Mouse (Mus musculus) lung, embryonic 14.5 days (tissue): ENCODE results near the gene Sult1e1. TPM values are rescaled to one million over a fixed set of nuclear protein-coding genes. Genes with fewer than 3 reads are reported as not detected.
A peak's percentile ranks its signal among the peaks of the same experiment; 100 is the strongest.

ENCODE experiments used
- ATAC-seq: fragments of 200-750 bp; cut with Nextera tagmentation; 2 replicates; pipeline ENCODE4 v1.8.0; 2017; ENCODE audit warnings: mild to moderate bottlenecking, moderate TSS enrichment, moderate library complexity; ENCODE audit not compliant: insufficient read depth
- DNase-seq: peaks from one replicate; pipeline ENCODE4 v3.0.0-alpha.2; 2015
- H3K27ac ChIP-seq: fragments of 300-500 bp; sonication (generic); 2 replicates; pipeline ENCODE4 v1.5.1; 2014; ENCODE audit warnings: low read depth, mild to moderate bottlenecking, moderate library complexity
- H3K27me3 ChIP-seq: fragments of 300-500 bp; sonication (generic); 2 replicates; pipeline ENCODE4 v1.6.1; 2014; ENCODE audit warnings: low read length, control low read depth; ENCODE audit not compliant: insufficient read depth
- H3K36me3 ChIP-seq: fragments of 300-500 bp; sonication (generic); 2 replicates; pipeline ENCODE4 v1.6.1; 2014; ENCODE audit warnings: control low read depth; ENCODE audit not compliant: insufficient read depth
- H3K4me1 ChIP-seq: fragments of 300-500 bp; sonication (generic); 2 replicates; pipeline ENCODE4 v1.6.1; 2014; ENCODE audit warnings: antibody characterized with exemption, control low read depth; ENCODE audit not compliant: insufficient read depth
- H3K4me2 ChIP-seq: fragments of 300-500 bp; sonication (generic); 2 replicates; pipeline ENCODE4 v1.6.1; 2014; ENCODE audit warnings: mild to moderate bottlenecking
- H3K4me3 ChIP-seq: fragments of 300-500 bp; sonication (generic); 2 replicates; pipeline ENCODE4 v1.5.1; 2014; ENCODE audit warnings: low read depth, low read length
- H3K9ac ChIP-seq: fragments of 300-500 bp; sonication (generic); 2 replicates; pipeline ENCODE4 v1.6.1; 2014
- H3K9me3 ChIP-seq: fragments of 300-500 bp; sonication (generic); 2 replicates; pipeline ENCODE4 v1.6.1; 2016; ENCODE audit warnings: low read depth, low read length, control low read depth
- CTCF ChIP-seq: IDR thresholded peaks from 2 replicates; pipeline ENCODE4 v1.5.1; 2016; ENCODE audit warnings: antibody characterized with exemption, low read depth
- WGBS: fragments of 180-500 bp; shearing (Covaris S2); extraction: QIAGEN DNeasy Blood & Tissue Kit; methylation state at CpG from one replicate; pipeline ENCODE4 v1.1.7; 2014; 5-methylcytosine and 5-hydroxymethylcytosine counted together
- microRNA-seq: library from miRNA; unstranded; fragments of <30 nt; microRNA quantifications from one replicate; pipeline ENCODE4, GENCODE M21; 2016; ENCODE audit warnings: borderline number of aligned reads
- polyA plus RNA-seq: library from polyadenylated mRNA; unstranded; fragments of >200 nt; fragmentation: Nextera tagmentation; extraction: Ambion mirVana; gene quantifications from 2 replicates; pipeline ENCODE4 v1.2.1, GENCODE M21; 2014

The Sult1e1 gene
- polyA plus RNA-seq, 1 experiment from 2014 or later, result not detected

DNA sequence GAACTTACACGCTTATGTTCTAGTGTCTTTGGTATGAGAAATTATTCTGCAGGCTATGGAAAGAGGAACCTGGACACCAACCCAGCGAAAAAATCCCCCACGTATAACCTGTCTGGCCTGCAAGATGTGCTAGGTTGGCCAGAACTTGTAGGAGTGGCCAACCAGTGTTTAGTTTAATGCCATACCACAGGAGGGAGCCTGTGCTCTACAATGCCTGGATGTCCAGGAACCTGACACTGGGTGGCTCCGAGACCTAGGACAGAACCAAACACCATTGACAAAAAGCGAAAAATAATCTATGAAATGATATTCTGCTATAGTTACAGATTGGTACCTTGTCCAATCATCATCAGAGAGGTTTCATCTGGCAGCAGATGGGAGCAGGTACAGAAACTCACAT, 31.2 kb downstream of the Sult1e1 start:
- no peak overlapping the region for H3K4me2 ChIP-seq
- no peaks in the 10 kb centered on the region for H3K9me3 ChIP-seq
- H3K9ac ChIP-seq, result no peak overlapping the region
- ATAC-seq, result no peak
- H3K4me1 ChIP-seq, result no peaks in the 10 kb centered on the region
- H3K27me3 ChIP-seq, result no peaks in the 10 kb centered on the region
- 63% methylated on average over 5 of the region's 5 CpGs for WGBS
- DNase-seq, result no peak
- H3K4me3 ChIP-seq, result no peak overlapping the region
- no peak overlapping the region for H3K27ac ChIP-seq
- no peaks in the 10 kb centered on the region for H3K36me3 ChIP-seq
- no peak for TF ChIP-seq CTCF

DNA sequence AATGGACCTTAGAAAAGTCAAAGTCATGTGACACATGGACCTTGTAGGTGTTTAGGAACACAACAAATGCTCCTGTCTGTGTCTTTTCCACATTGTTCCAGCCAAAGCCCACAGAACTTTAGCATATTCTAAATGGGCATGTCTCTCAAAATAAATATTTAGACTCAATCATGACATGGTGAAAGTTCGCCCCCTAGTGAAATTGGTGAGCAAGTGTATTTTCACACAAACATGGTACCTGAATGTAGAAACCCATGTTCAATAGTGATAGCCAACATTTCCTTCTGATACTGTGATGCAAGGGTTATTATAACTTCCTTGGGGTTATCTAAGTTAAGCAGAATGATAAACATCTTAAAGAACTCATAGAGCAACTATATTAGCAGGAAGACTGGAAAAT, 40.5 kb downstream of the Sult1e1 start:
- Histone ChIP-seq H3K4me1 (no peaks in the 10 kb centered on the region), H3K9ac (no peak overlapping the region), H3K27ac (no peak overlapping the region), H3K4me2 (no peak overlapping the region), H3K36me3 (no peaks in the 10 kb centered on the region), H3K4me3 (no peak overlapping the region), H3K9me3 (no peaks in the 10 kb centered on the region), H3K27me3 (no peaks in the 10 kb centered on the region)
- TF ChIP-seq CTCF, result peak; percentile 17; the same call in 1 of the 2 replicates
- WGBS, result 36% methylated on average over 1 of the region's 1 CpGs
- ATAC-seq (no peak), DNase-seq (no peak)

DNA sequence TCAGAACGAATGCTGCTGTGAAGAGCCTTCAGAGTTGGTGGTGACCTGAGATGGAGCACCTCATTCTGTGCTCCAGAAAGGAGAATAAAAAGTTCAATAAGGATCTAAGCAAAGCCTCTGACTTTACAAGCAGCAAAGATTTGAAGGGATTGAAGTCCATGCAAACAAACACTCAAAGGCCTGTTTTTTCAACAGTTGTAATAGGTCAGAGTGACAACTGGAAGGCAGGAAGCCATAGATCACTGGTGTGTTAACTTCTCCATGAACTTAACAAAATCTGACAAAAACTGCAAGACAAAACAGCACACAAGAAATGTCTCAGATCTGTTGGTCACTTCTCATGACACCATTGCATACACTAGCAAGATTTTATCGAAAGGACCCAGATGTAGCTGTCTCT, 53.3 kb downstream of the Sult1e1 start, which contains the start of gene Sult1b1:
Gene Sult1b1 (minus strand): TSS at position 85 of the 400 bp plus-strand sequence.
- Histone ChIP-seq H3K27ac (no peak within 1 kb of the TSS), H3K9ac (no peak within 1 kb of the TSS), H3K36me3 (no peaks in the 10 kb centered on the region), H3K4me1 (no peaks in the 10 kb centered on the region), H3K4me2 (no peak within 1 kb of the TSS), H3K27me3 (no peaks in the 10 kb centered on the region), H3K9me3 (no peaks in the 10 kb centered on the region), H3K4me3 (no peak within 1 kb of the TSS)
- no peak for ATAC-seq
- TF ChIP-seq CTCF, result no peak
- no peak for DNase-seq
- 67% methylated on average over 2 of the region's 2 CpGs for WGBS

DNA sequence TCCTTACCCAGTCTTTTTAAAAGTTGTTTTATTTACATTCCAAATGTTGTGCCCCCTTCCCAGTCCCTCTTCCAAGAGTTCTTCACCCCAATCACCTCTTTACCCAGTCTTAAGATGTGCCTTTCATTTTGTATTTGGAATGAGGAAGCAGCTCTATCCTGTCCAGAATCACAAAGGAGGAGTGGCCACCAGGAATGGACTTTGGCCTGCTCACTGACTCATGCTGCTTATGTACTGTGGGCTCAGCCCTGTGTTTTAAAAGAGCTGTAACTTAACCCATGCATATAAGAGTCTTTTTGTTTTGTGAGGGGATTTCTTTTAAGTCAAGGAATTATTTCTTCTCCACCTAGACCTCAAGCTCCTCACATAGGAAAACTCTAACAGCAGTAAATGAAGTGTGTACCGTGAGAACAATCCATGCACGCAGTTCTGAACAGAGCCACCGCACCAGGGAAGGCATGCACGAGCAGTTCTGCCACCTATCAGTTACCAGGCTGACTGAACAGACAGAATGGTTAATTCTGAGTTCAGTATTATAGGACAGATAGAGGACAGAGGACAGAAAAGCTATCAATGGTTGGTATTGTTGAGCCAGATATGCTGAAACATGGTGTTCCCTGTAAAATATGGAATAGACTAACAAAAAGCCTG, 55.3 kb downstream of the Sult1e1 start:
- H3K4me3 ChIP-seq, result no peak overlapping the region
- no peak overlapping the region for H3K27ac ChIP-seq
- 79% methylated on average over 4 of the region's 4 CpGs for WGBS
- no peak for DNase-seq
- no peaks in the 10 kb centered on the region for H3K27me3 ChIP-seq
- H3K4me1 ChIP-seq, result no peaks in the 10 kb centered on the region
- no peaks in the 10 kb centered on the region for H3K9me3 ChIP-seq
- no peak overlapping the region for H3K9ac ChIP-seq
- H3K36me3 ChIP-seq, result no peaks in the 10 kb centered on the region
- H3K4me2 ChIP-seq, result no peak overlapping the region
- ATAC-seq, result no peak
- TF ChIP-seq CTCF, result no peak

DNA sequence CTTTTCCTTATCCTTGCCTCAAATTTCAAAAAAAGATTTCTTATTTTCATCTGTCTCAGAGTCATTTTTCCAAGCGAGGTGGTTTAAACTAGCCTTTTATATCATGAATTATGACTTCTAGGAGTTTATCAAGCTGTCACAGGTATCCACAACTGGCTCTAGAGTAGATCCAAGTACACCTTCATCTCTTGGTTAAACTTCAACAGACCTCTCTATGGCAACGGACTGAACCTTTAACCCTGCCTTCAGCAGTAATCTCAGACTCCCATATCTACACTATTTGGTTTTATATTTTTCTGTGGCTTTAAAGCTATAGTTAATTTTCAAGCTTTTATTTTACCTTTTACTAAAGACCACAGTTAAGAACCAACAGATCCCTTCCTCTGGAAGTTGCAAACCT, 59.1 kb downstream of the Sult1e1 start:
- Histone ChIP-seq H3K4me2 (no peak overlapping the region), H3K9me3 (no peaks in the 10 kb centered on the region), H3K9ac (no peak overlapping the region), H3K36me3 (no peaks in the 10 kb centered on the region), H3K4me3 (no peak overlapping the region), H3K4me1 (no peaks in the 10 kb centered on the region), H3K27ac (no peak overlapping the region), H3K27me3 (no peaks in the 10 kb centered on the region)
- 52% methylated on average over 2 of the region's 2 CpGs for WGBS
- DNase-seq (no peak), ATAC-seq (no peak)
- no peak for TF ChIP-seq CTCF

Small RNA genes lying within 50 kb of the gene (microRNA-seq; reads per million reads assigned to microRNA genes)
- gene Mir3969, result not detected

Other genes starting within 250 kb of the Sult1e1 start
- not detected in 2 replicates for gene Ugt2b38, start 167.4 kb downstream of the Sult1e1 start, polyA plus RNA-seq
- not detected in 2 replicates for gene Ugt2a2, start 109.3 kb downstream of the Sult1e1 start, polyA plus RNA-seq
- gene Gm43638, start 104.8 kb downstream of the Sult1e1 start, polyA plus RNA-seq, result not detected in 2 replicates
- not detected in 2 replicates for gene Ugt2a1, start 100.7 kb downstream of the Sult1e1 start, polyA plus RNA-seq
- gene Sult1b1, start 53.4 kb downstream of the Sult1e1 start, polyA plus RNA-seq, result not detected in 2 replicates
- gene Sult1d1, start 22.6 kb downstream of the Sult1e1 start, polyA plus RNA-seq, result not detected in 2 replicates
- gene Csn1s1, start 74.6 kb upstream of the Sult1e1 start, polyA plus RNA-seq, result not detected in 2 replicates
- gene Csn2, start 108.0 kb upstream of the Sult1e1 start, polyA plus RNA-seq, result not detected in 2 replicates
- not detected in 2 replicates for gene Csn1s2a, start 183.0 kb upstream of the Sult1e1 start, polyA plus RNA-seq
- not detected in 2 replicates for gene Csn1s2b, start 216.5 kb upstream of the Sult1e1 start, polyA plus RNA-seq
- not detected in 2 replicates for gene Prr27, start 234.1 kb upstream of the Sult1e1 start, polyA plus RNA-seq